Mouse (Mus musculus) kidney, embryonic 14.5 days (tissue): ENCODE data around the gene Parp4. TPM values are rescaled to one million over a fixed set of nuclear protein-coding genes. Genes with fewer than 3 reads are reported as not detected.

ENCODE experiments used
- ATAC-seq: fragments of 200-750 bp; cut with Nextera tagmentation; 2 replicates; pipeline ENCODE4 v1.8.0; 2017; ENCODE audit warnings: moderate number of reproducible peaks, mild to moderate bottlenecking, moderate TSS enrichment, moderate library complexity; ENCODE audit not compliant: low FRiP score, low TSS enrichment
- H3K27ac ChIP-seq: fragments of 300-500 bp; sonication (generic); 2 replicates; pipeline ENCODE4 v1.5.1; 2014; ENCODE audit warnings: low read depth, mild to moderate bottlenecking, low read length, moderate library complexity, mixed read lengths
- H3K27me3 ChIP-seq: fragments of 300-500 bp; sonication (generic); 2 replicates; pipeline ENCODE4 v1.6.1; 2014; ENCODE audit warnings: mild to moderate bottlenecking, low read length; ENCODE audit not compliant: control insufficient read depth, insufficient read depth
- H3K36me3 ChIP-seq: fragments of 300-500 bp; sonication (generic); 2 replicates; pipeline ENCODE4 v1.6.1; 2014; ENCODE audit warnings: low read length, mixed read lengths; ENCODE audit not compliant: control insufficient read depth, insufficient read depth
- H3K4me1 ChIP-seq: fragments of 300-500 bp; sonication (generic); 2 replicates; pipeline ENCODE4 v1.6.1; 2014; ENCODE audit warnings: low read length, mixed read lengths; ENCODE audit not compliant: control insufficient read depth, insufficient read depth
- H3K4me2 ChIP-seq: fragments of 300-500 bp; sonication (generic); replicated peaks from 2 replicates; pipeline ENCODE4 v1.6.1; 2014; ENCODE audit warnings: low read depth, mild to moderate bottlenecking, low read length
- H3K4me3 ChIP-seq: fragments of 300-500 bp; sonication (generic); 2 replicates; pipeline ENCODE4 v1.5.1; 2014; ENCODE audit warnings: mild to moderate bottlenecking, low read length
- H3K9ac ChIP-seq: fragments of 300-500 bp; sonication (generic); 2 replicates; pipeline ENCODE4 v1.6.1; 2014; ENCODE audit warnings: low read depth, mild to moderate bottlenecking, low read length, moderate library complexity
- H3K9me3 ChIP-seq: fragments of 300-500 bp; sonication (generic); 2 replicates; pipeline ENCODE4 v1.6.1; 2016; ENCODE audit warnings: low read length; ENCODE audit not compliant: control insufficient read depth
- WGBS: fragments of 180-500 bp; shearing (Covaris S2); extraction: QIAGEN DNeasy Blood & Tissue Kit; methylation state at CpG from one replicate; pipeline ENCODE4 v1.1.7; 2014; 5-methylcytosine and 5-hydroxymethylcytosine counted together
- polyA plus RNA-seq: library from polyadenylated mRNA; unstranded; fragments of >200 nt; fragmentation: Nextera tagmentation; extraction: Ambion mirVana; gene quantifications from 2 replicates; pipeline ENCODE4 v1.2.1, GENCODE M21; 2014

The Parp4 gene
- polyA plus RNA-seq, 1 experiment from 2014 or later: 5.7 TPM

- no peak overlapping the region for H3K9ac ChIP-seq
- no peak overlapping the region for H3K4me2 ChIP-seq
- no peak for ATAC-seq
- no peaks in the 10 kb centered on the region for H3K27me3 ChIP-seq
- WGBS: 41% methylated on average over 7 of the region's 7 CpGs
- 0 out of 2 replicates have a peak, but pooled peaks cover 4% of the 10 kb centered on the region for H3K4me1 ChIP-seq
- no peak overlapping the region for H3K4me3 ChIP-seq
- H3K9me3 ChIP-seq: no peaks in the 10 kb centered on the region
- peaks cover 7% of the 10 kb centered on the region for H3K36me3 ChIP-seq
- H3K27ac ChIP-seq: peak overlapping the region; percentile 24; the same call in 1 of the 2 replicates
These were observed 7.9 kb upstream of the Parp4 start for GRCm38 (mm10) chr14:56567476-56567875.

GRCm38 (mm10) chr14:56569041-56569440, 6.4 kb upstream of the Parp4 start:
- H3K27me3 ChIP-seq: no peaks in the 10 kb centered on the region
- H3K4me1 ChIP-seq: 0 out of 2 replicates have a peak, but pooled peaks cover 4% of the 10 kb centered on the region
- no peak overlapping the region for H3K4me2 ChIP-seq
- no peaks in the 10 kb centered on the region for H3K9me3 ChIP-seq
- H3K27ac ChIP-seq: no peak overlapping the region
- no peak for ATAC-seq
- H3K36me3 ChIP-seq: no peaks in the 10 kb centered on the region
- no peak overlapping the region for H3K4me3 ChIP-seq
- no peak overlapping the region for H3K9ac ChIP-seq
- 83% methylated on average over 4 of the region's 4 CpGs for WGBS

GRCm38 (mm10) chr14:56571310-56572093, 3.9 kb upstream of the Parp4 start:
- Histone ChIP-seq H3K27ac (peak overlapping the region; percentile 74), H3K36me3 (no peaks in the 10 kb centered on the region), H3K4me3 (peak overlapping the region; percentile 85), H3K9me3 (no peaks in the 10 kb centered on the region), H3K9ac (peak overlapping the region; percentile 72), H3K4me2 (peak overlapping the region; percentile 67), H3K27me3 (no peaks in the 10 kb centered on the region), H3K4me1 (peaks cover 12% of the 10 kb centered on the region; the same call in 1 of the 2 replicates)
- peak; percentile 99 for ATAC-seq
- under 1% methylated on average over 55 of the region's 59 CpGs for WGBS

GRCm38 (mm10) chr14:56572546-56572945, 2.9 kb upstream of the Parp4 start:
- no peaks in the 10 kb centered on the region for H3K9me3 ChIP-seq
- WGBS: 68% methylated on average over 2 of the region's 2 CpGs
- no peak for ATAC-seq
- H3K4me3 ChIP-seq: peak overlapping the region; percentile 85; the same call in 1 of the 2 replicates
- no peaks in the 10 kb centered on the region for H3K27me3 ChIP-seq
- H3K27ac ChIP-seq: no peak overlapping the region
- H3K36me3 ChIP-seq: no peaks in the 10 kb centered on the region
- H3K9ac ChIP-seq: no peak overlapping the region
- peaks cover 12% of the 10 kb centered on the region; the same call in 1 of the 2 replicates for H3K4me1 ChIP-seq
- peak overlapping the region; percentile 44; the same call in 1 of the 2 replicates for H3K4me2 ChIP-seq

- Histone ChIP-seq H3K4me2 (peak overlapping the region; percentile 59), H3K27me3 (no peaks in the 10 kb centered on the region), H3K9me3 (no peaks in the 10 kb centered on the region), H3K36me3 (no peaks in the 10 kb centered on the region), H3K4me3 (peak overlapping the region; percentile 50), H3K27ac (no peak overlapping the region), H3K9ac (peak overlapping the region; percentile 54; the same call in 1 of the 2 replicates), H3K4me1 (peaks cover 8% of the 10 kb centered on the region; the same call in 1 of the 2 replicates)
- no peak for ATAC-seq
- WGBS: 64% methylated on average over 18 of the region's 18 CpGs
These were observed 816 bp downstream of the Parp4 start for GRCm38 (mm10) chr14:56575969-56576901.

GRCm38 (mm10) chr14:56579011-56579410, 3.6 kb downstream of the Parp4 start:
- no peak overlapping the region for H3K4me3 ChIP-seq
- H3K9me3 ChIP-seq: no peaks in the 10 kb centered on the region
- H3K27ac ChIP-seq: no peak overlapping the region
- H3K9ac ChIP-seq: no peak overlapping the region
- no peak for ATAC-seq
- WGBS: 44% methylated on average over 8 of the region's 8 CpGs
- no peaks in the 10 kb centered on the region for H3K36me3 ChIP-seq
- no peak overlapping the region for H3K4me2 ChIP-seq
- peaks cover 8% of the 10 kb centered on the region; the same call in 1 of the 2 replicates for H3K4me1 ChIP-seq
- H3K27me3 ChIP-seq: no peaks in the 10 kb centered on the region

GRCm38 (mm10) chr14:56581117-56581516, 5.7 kb downstream of the Parp4 start:
- WGBS: 52% methylated on average over 5 of the region's 5 CpGs
- H3K4me3 ChIP-seq: no peak overlapping the region

GRCm38 (mm10) chr14:56582294-56582693, 6.9 kb downstream of the Parp4 start:
- no peaks in the 10 kb centered on the region for H3K4me1 ChIP-seq
- H3K4me2 ChIP-seq: no peak overlapping the region
- H3K9ac ChIP-seq: no peak overlapping the region
- H3K9me3 ChIP-seq: no peaks in the 10 kb centered on the region
- H3K27ac ChIP-seq: no peak overlapping the region
- H3K36me3 ChIP-seq: no peaks in the 10 kb centered on the region; the same call in 1 of the 2 replicates
- H3K27me3 ChIP-seq: no peaks in the 10 kb centered on the region
- WGBS: 86% methylated on average over 6 of the region's 6 CpGs
- ATAC-seq: no peak
- no peak overlapping the region for H3K4me3 ChIP-seq

More at GRCm38 (mm10) chr14:56581117-56581516, 5.7 kb downstream of the Parp4 start:
- H3K4me1 ChIP-seq: 0 out of 2 replicates have a peak, but pooled peaks cover 2% of the 10 kb centered on the region
- no peaks in the 10 kb centered on the region for H3K9me3 ChIP-seq
- H3K9ac ChIP-seq: no peak overlapping the region
- no peaks in the 10 kb centered on the region for H3K27me3 ChIP-seq
- H3K27ac ChIP-seq: no peak overlapping the region
- H3K36me3 ChIP-seq: no peaks in the 10 kb centered on the region; the same call in 1 of the 2 replicates
- no peak for ATAC-seq
- H3K4me2 ChIP-seq: no peak overlapping the region
